Mouse (Mus musculus) adrenal gland, adult (tissue): ENCODE data around the gene Glb1.
"Not testable (repeated sequence)": the region's sequence is repeated elsewhere in the genome, so short reads cannot be mapped to it uniquely, and the experiment has no call there.

ENCODE experiments used
- DNase-seq, 2 experiments: peaks; one replicate each; pipeline ENCODE4 v3.0.0; 2022 to 2023; ENCODE audit warnings: low spot score in 1 of 2; ENCODE audit not compliant: inconsistent age in 2 of 2

The Glb1 gene

DNA sequence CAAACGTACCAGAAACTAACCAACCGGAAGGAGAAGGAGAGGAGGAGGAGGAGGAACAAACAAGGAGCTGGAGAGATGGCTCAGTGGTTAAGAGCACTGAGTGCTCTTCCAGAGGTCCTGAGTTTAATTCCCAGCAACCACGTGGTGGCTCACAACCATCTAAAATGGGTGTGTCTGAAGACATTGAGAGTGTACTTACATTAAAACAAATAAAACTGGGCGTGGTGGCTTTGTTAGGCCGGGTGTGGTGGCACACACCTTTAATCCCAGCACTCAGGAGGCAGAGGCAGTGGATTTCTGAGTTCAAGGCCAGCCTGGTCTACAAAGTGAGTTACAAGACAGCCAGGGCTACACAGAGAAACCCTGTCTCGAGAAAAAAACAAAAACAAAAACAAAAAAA is 6.7 kb upstream of the Glb1 start:
- DNase-seq: not testable (repeated sequence)

DNA sequence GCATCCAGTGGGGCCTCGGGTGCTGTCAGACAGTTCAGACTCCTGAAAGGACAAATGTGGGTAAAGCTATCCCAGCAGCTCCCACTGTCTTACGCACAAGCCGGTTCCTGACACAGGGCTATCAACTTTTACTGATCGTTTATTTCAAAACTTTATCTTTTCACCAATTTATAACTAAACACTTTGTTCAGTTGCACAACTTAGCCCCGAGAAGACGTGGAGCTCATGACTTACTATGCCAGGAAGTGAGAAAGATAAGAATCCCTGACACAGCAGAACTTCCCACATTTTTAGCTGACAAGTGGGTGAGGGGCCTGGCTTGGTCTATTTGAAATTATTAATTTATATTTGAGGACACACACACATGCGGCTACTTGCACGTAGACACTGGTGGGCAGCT is 6.2 kb upstream of the Glb1 start:
- DNase-seq: no peak

DNA sequence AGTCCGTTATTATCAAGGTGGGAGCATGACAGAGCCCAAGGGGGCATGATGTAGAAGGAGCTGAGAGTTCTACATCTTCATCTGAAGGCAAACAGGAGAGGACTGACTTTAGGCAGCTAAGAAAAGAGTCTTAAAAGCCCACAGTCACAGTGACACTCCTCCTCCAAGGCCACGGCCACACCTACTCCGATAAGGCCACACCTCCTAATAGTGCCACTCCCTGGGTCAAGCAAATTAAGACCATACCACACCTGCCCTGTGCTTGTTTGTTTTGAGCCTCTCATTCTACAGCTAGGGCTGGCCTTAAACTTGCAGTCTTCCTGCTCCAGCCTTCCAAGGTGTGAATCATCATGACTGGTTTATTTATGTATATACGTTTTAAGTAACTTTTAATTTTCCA is 5.6 kb upstream of the Glb1 start:
- no peak for DNase-seq

- no peak for DNase-seq
Measured at GRCm38 (mm10) chr9:114399680-114400079, 1.2 kb upstream of the Glb1 start.

- no peak for DNase-seq
Measured at GRCm38 (mm10) chr9:114400588-114400948, 308 bp upstream of the Glb1 start.

GRCm38 (mm10) chr9:114401685-114402080 is 807 bp downstream of the Glb1 start:
- no peak for DNase-seq

DNA sequence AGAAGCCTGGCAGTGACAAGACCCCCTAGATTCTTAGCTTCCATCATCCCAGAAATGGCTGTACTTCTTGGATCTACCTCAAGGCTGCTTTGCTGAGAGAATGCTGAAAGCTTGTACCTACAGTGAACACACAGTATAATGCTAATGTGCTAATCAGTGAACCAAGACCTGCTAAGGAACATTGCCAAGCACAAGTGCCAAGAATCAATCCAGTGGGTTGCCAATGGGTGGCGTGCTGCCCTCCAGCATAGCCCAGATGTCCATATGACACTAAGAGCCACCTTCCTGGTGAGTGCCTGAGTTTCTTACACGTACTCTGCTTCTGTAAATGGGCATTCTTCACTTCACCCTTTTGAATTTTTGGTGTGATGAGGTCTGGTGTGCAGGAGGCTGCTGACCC is 6.8 kb downstream of the Glb1 start:
- DNase-seq: no peak

DNA sequence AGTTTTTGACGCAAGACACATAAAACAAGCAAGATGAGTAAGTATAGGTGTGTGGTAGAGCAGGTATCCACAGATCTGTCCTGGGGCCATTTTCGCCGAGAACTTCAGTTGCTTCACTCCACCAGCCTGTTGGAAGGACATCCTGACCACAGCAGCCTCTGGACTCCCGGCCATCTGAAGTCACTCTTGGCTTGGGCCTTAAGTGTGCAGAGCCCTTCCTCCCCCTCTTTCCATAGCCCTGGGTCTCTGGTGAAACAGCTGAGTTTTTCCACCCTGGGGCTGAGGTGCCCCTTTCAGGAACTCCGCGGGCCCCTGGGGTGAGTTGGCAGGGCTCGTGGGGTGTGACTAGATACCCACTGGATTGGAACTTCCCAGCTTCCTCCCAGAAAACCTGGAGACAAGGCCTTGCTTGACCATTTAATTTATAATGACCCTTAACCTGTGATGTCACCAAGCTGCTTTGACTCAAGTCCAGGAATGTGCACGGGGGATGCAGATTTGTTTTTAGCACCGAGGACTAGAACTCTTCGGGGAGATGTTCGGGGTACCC is 9.5 kb downstream of the Glb1 start:
- DNase-seq: no peak

DNA sequence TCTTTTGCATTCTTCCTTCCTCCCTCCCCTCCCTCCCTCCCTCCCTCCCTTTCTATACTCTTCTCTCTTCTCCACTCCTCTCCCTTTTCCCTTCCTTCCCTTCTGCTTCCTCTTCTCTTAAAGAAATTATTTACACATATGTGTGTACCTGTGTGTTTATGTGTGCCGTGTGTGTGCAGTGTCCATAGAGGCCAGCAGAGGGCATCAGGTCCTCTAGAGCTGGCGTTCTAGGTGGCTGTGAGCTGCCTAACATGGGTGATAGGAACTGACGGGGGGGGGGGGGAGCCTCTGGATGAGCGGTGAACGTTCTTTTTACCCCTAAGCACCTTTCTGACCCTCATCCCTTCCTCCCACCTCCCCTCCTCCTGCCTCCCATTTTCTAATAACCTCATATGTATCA is 10.4 kb downstream of the Glb1 start:
- no peak for DNase-seq

GRCm38 (mm10) chr9:114412406-114412805 is 11.5 kb downstream of the Glb1 start:
- no peak for DNase-seq

- no peak for DNase-seq
Measured at GRCm38 (mm10) chr9:114413866-114414265, 13.0 kb downstream of the Glb1 start.

- DNase-seq: peak; percentile 31 to 72
Measured at GRCm38 (mm10) chr9:114415701-114416100, 14.8 kb downstream of the Glb1 start.

GRCm38 (mm10) chr9:114416646-114417517 is 16.0 kb downstream of the Glb1 start:
- DNase-seq: no peak

GRCm38 (mm10) chr9:114418187-114418586 is 17.3 kb downstream of the Glb1 start:
- DNase-seq: peak in 1 of 2 experiments; percentile 70

- no peak for DNase-seq
Measured at GRCm38 (mm10) chr9:114420443-114420842, 19.6 kb downstream of the Glb1 start.

- no peak for DNase-seq
Measured at GRCm38 (mm10) chr9:114421045-114421444, 20.2 kb downstream of the Glb1 start.

- no peak for DNase-seq
Measured at GRCm38 (mm10) chr9:114421797-114422196, 20.9 kb downstream of the Glb1 start.

GRCm38 (mm10) chr9:114425576-114425975 is 24.7 kb downstream of the Glb1 start:
- DNase-seq: no peak

DNA sequence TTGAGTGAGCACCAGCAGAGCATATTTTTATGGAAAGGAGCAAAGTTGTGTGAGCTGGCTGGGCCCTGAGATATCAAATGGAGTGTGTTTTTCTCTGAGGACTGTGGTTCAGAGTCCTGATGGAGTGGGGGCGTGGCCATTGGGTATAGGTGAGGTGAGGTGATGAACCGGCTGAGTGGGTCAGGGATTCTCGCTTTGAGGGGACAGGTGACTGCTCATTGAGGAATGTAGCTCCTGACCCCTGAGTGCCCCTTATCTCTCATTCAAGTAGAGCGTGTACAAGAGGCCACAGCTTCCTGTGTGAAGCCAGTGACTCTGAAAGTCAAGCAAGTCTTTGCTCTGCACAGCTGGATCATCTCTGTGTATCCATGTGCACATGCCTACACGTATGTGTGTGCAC is 25.3 kb downstream of the Glb1 start:
- no peak for DNase-seq

DNA sequence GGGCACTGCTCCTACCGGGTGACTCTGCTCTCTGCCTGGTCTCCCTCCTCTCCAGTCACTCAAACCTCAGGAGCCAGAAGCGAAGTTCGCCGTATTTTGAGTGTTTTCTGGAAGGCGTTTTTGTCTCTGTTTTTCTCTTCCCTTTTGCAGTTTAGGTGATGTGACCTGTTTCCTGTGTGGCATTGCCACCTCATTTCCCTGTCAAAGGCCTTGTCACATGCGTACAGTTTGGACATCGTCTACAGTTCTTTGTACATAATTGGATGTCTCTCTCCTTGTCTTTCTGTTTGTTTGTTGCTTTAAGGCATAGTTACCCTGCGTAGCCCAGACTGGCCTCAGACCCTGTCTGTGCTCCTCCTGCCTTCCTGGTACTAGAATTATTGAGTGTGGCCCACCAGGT is 26.5 kb downstream of the Glb1 start:
- no peak for DNase-seq

- DNase-seq: no peak
Measured at GRCm38 (mm10) chr9:114428103-114428834, 27.4 kb downstream of the Glb1 start.

GRCm38 (mm10) chr9:114435668-114436067 is 34.8 kb downstream of the Glb1 start:
- no peak for DNase-seq
